Mouse (Mus musculus): ENCODE measurements around the gene Zc3h15.
A peak's percentile ranks its signal among the peaks of the same experiment; 100 is the strongest.
"Not testable (repeated sequence)": the region's sequence is repeated elsewhere in the genome, so short reads cannot be mapped to it uniquely, and the experiment has no call there.

Gene Zc3h15

GRCm38 (mm10) chr2:83644276-83645252 lies at the start of gene Zc3h15:
Gene Zc3h15, plus strand, starts transcription at chr2:83644435.
- peak; percentile 96 for DNase-seq

- DNase-seq: no peak
Observed at GRCm38 (mm10) chr2:83620558-83621367, 23.5 kb upstream of the Zc3h15 start.

DNA sequence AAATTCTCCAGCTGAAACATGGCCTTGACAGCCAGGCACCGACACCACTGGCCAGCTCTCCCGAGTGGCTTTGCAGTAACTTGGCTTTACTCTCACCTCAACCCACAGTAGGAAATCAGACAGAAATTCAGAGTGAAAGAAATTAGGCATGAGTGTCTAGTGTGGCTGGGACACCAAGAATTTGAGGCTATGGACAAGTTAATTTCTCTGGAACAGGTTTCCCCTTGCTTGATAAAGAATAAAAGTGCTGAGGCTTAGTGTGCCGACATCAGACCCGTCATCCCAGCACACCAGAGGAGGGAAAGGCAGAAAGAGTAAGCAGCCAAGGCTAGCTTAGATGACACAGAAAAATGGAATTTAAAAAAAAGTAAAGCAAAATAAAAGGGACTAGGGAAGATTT lies 22.7 kb upstream of the Zc3h15 start:
- no peak for DNase-seq

DNA sequence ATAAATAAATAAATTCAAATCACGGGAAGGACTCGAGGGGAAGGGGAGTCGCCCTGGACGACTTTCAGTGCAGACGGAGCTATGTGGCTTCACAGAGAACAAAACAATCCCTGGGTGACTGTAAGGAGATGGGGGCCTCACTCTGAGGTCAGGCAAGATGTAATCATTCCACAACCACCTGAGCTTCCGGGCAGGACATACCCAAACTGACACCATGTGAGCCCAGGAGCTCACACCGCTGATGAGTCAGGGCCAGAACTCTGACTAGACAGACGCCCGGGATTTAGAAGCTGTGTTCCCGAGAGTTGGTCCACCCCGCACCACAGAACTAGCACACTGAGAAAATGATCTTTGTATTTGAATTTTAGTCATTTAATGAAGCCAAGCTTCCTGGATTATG lies 21.4 kb upstream of the Zc3h15 start:
- DNase-seq: no peak

- DNase-seq: no peak
Observed at GRCm38 (mm10) chr2:83624045-83624444, 20.2 kb upstream of the Zc3h15 start.

GRCm38 (mm10) chr2:83625226-83626108 lies 18.8 kb upstream of the Zc3h15 start:
- peak; percentile 78 for DNase-seq

DNA sequence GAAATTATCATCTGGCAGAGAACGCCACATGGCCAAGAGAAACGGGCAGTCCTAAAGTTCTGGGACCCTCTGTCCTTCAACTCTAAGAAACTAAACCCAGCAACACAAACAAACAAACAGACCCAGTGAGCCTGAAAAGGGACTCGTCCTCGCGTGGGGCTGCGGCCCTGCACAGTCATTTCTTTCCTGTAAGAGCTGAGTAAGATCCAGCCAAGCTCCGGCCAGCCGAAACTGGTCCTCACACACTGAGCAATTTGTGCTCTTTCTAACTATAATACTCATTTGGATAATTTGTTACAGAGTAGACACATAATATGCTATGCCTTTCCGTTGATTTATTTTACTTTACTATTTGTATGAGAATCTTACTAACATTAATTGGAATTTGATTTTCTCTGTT lies 17.4 kb upstream of the Zc3h15 start:
- DNase-seq: no peak

GRCm38 (mm10) chr2:83627495-83627894 lies 16.7 kb upstream of the Zc3h15 start:
- no peak for DNase-seq

DNA sequence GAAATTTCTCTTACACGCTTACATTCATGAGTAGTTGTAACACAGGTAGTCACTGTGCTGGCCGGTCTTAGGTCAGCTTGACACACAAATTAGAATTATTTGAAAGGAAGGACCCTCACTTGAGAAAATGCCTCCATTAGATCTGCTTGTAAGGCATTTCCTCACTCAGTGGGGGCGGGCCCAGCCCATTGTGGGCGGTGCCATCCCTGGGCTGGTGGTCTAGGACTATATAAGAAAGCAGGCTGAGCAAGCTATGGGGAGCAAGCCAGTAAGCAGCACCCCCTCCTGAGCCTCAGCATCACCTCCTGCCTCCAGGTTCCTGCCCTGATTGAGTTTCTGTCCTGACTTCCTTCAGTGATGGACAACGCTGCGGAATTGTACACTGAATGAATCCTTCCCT lies 16.3 kb upstream of the Zc3h15 start:
- no peak for DNase-seq

DNA sequence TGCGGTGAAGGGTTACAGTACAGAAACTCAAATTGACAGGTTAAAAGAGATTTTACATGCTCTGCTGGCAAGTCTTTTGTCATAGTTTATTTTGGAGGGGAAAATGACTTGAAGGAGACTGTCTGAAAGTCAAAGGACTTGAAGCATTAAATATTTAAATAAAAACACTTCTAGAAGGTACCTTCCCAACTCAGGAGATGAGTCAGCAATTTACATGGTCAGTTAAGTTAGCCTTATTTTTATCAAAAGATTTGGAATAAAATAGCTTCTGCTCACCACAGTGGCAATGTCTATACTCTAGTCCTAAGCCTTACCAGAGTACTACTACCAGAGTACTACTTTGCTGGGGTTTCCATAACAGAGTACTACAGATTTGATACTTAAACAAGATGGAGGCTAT lies 2.2 kb upstream of the Zc3h15 start:
- no peak for DNase-seq

- no peak for DNase-seq
Observed at GRCm38 (mm10) chr2:83648916-83649315, 4.7 kb downstream of the Zc3h15 start.

- DNase-seq: no peak
Observed at GRCm38 (mm10) chr2:83652606-83653005, 8.4 kb downstream of the Zc3h15 start.

DNA sequence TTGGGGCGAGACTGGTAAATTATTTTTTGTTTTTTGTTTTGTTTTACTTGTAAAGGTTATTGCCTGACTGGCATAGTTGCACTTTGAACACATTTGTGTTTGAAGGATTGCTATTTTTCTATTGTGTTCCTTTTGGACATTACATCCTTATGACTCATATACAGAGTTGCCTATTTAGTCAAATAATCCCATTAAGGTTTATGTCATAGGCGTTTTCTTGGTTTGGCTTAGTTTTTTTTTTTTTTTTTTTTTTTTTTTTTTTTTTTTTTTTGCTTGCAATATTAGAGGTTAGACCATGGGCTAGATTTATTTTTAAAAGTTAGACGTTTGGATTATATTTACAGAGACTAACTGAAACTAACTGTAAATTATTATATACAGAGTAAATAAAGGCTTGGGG lies 15.0 kb downstream of the Zc3h15 start:
- no peak for DNase-seq

DNA sequence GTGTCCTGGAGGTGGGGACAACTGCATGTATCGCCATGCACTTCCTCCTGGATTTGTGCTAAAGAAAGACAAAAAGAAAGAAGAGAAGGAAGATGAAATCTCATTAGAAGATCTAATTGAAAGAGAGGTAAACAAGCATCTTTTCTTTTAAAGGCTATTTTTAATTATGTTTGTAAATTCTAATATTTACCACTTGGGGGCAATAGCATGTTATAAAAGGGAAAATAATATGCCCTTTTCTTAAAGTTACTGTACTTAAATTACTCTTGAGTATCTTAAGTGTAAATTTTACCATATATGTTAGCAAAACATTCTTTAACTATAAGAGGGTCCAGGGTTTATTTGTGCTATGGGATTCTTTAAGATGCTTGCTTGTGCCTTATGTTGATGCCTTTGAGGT lies 15.9 kb downstream of the Zc3h15 start:
- no peak for DNase-seq

DNA sequence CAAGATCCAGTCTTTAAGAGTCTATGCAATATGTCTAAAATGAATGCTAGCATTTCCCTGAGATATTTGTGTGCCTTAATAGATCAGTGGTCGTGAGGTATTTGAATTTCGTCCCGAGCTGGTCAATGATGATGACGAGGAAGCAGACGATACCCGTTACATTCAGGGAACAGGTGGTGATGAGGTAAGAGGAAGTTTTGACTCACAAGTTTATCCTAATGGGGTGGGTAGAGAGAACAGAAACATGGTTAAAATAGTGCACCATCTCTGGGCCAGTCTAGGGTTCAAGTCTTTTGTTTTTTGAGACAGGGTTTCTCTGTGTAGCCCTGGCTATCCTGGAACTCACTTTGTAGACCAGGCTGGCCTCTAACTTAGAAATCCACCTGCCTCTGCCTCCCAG lies 17.1 kb downstream of the Zc3h15 start:
- DNase-seq: no peak

DNA sequence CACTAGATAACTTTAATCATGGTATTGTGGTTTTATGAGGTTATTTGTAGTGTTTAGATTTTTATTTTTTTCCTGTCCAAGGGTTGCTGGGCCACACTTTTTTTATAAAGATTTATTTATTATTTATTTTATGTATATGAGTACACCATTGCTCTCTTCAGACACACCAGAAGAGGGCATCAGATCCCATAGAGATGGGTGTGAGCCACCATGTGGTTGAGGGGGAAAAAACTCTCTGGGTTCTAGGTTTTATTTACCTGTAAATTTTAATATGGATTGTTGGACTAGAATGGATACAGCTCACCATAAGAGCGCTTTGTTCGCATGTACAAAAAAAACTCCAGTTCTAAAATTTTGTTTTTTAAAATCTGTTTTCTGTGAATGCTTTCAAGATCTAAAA lies 20.8 kb downstream of the Zc3h15 start:
- DNase-seq: not testable (repeated sequence)

GRCm38 (mm10) chr2:83667430-83667829 lies 23.2 kb downstream of the Zc3h15 start:
- no peak for DNase-seq

DNA sequence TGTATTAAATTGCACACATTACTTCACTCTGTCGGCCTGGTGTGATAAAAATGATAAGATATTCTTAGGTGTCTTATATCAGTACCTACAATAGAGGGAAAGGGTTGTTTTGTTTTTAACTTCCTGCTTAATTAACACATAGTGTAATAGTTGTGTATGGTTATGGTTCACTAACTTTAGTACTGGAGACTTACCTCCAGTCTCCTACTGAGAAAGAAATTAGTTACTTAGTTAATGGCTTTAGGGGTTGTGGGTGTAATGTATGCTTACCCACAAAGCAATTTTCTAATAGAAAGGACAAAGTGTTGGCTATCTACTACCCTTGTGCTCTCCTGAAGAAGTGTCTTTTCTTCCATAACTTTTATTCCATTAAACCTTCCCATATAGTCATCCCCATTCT lies 23.8 kb downstream of the Zc3h15 start:
- DNase-seq: no peak

- no peak for DNase-seq
Observed at GRCm38 (mm10) chr2:83669988-83670387, 25.8 kb downstream of the Zc3h15 start.

- DNase-seq: no peak
Observed at GRCm38 (mm10) chr2:83671843-83672242, 27.6 kb downstream of the Zc3h15 start.

DNA sequence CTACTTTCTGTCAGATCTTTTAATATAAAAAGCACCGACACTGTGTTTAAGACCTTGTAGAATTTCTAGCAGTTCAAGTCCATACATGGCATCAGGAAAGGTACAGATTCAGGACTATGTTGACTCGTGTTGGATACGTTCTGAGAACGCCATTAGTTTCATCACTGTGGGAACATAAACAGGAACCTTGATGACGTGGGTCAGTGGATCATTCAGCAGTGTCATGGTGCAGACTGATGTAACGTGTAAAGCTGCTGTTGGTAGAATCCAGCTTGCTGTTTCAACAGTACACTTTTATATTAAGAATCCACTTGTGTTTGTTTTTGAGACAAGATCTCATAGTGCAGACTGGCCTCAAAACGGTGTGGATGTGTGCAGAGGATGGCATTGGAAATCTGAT lies 28.8 kb downstream of the Zc3h15 start:
- no peak for DNase-seq

DNA sequence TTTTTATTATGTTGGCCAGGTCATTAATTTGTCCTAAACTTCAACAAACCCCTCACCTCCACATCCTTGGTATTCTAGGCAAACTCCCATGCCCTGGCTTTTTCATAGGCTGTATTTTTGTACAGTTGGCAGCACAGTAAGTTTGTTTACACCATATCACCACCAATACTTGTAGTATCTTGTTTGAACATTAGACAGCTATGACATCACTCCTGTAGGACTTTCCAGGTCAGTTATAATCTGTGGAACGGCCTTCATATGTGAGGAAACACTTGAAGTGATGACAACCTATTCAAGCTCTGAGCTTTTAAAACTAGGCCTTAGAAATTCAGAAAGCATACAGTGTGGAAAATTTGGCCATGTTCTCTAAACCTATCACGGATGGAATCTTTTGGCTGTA lies 29.6 kb downstream of the Zc3h15 start:
- DNase-seq: no peak

DNA sequence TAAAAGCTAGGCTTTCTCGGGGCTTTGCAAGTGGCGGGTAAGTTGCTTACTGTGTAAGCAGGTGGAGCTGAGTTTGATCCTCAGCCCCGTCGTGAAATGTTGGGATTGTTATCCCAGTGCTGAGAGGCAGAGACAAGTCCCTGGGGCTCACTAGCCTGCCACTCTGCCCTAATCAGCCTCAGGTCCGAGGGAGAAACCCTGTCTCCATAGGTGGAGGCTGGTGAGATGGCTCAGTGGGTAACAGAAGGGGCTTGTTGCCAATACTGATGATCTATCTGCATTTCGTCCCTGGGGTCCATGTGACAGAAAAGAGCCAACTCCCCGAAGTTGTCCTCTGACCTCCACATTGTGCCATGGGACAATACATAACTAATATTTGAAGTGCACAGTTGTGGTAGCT lies 30.2 kb downstream of the Zc3h15 start:
- no peak for DNase-seq

All from thymus, postnatal 14 days (tissue).